Mouse (Mus musculus): ENCODE data around the gene Gstp1. TPM values are rescaled to one million over a fixed set of nuclear protein-coding genes. Genes with fewer than 3 reads are reported as not detected.
A peak's percentile ranks its signal among the peaks of the same experiment; 100 is the strongest.

Gstp1 gene
- polyA plus RNA-seq, 2 experiments = 274 to 511 TPM

DNA sequence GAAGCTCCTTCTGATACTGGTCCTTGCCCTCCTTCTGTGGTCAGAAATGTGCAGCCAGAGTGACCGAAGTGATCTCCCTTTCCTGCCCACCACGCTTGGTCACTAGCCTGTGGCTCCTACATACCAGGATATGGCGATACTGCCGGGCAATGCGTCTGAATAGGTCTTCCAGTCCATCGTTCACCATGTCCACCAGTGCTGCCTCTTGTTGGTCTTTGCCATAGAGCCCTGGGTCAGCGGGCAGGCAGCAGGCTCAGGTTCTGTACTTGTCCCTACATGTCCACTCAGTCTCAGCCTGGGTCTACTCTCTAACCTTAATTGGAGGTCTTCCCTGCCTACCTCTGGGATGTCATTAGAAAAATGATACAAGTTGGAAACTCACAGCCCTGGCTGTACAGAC, 20.2 kb upstream of the Gstp1 start:
- Histone ChIP-seq H3K9me3 (ENCODE audit: control insufficient read depth, low read length) (no peaks in the 10 kb centered on the region), H3K27ac (peak overlapping the region; percentile 31; the same call in 1 of the 2 replicates), H3K9ac (replicated peaks) (no peak overlapping the region), H3K36me3 (replicated peaks; ENCODE audit: control insufficient read depth, insufficient read depth, low read depth) (no peaks in the 10 kb centered on the region), H3K27me3 (ENCODE audit: control insufficient read depth, insufficient read depth, low read length) (no peaks in the 10 kb centered on the region), H3K4me2 (ENCODE audit: low read depth) (0 out of 2 replicates have a peak overlapping the region, but pooled peaks have one; percentile 15), H3K4me1 (replicated peaks; ENCODE audit: control insufficient read depth in 2 of 2, insufficient read depth in 2 of 2, low read length in 1 of 2) (peaks cover 24 to 34% of the 10 kb centered on the region in 2 experiments), H3K4me3 (ENCODE audit: insufficient read depth in 1 of 2, low read depth in 2 of 2, low read length in 2 of 2) (no peak overlapping the region)
- TF ChIP-seq CTCF (IDR thresholded peaks at IDR 0.05; ENCODE audit: low read depth) (no peak), EP300 (IDR thresholded peaks at IDR 0.05; ENCODE audit: low read depth) (no peak)
- 87% methylated on average over 7 of the region's 7 CpGs for WGBS (ENCODE audit: insufficient replicate concordance)
- DNase-seq (ENCODE audit: low read depth in 3 of 3, low spot score in 3 of 3) (no peak), ATAC-seq (ENCODE audit: insufficient read depth) (no peak)

DNA sequence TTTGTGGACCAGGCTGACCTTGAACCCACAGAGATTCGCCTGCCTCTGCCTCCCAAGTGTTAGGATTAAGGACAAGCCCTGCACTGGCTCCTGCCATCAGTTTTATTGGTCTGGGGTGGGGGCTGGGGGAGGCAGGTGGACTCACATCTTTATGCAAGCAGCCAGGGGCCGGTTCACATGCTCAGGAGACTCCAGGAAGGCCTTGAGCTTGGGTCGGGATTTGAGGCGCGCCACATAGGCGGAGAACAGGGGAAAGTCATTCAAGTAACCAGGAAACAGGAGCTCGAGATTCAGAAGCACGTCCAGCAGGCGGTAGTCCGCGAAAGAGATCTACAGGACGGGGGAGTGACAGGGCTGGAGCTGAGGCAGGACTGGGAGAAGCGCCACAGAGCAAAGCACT, 19.6 kb upstream of the Gstp1 start:
- no peak for TF ChIP-seq CTCF (IDR thresholded peaks at IDR 0.05; ENCODE audit: low read depth)
- TF ChIP-seq EP300 (IDR thresholded peaks at IDR 0.05; ENCODE audit: low read depth) = no peak
- DNase-seq (ENCODE audit: low read depth in 3 of 3, low spot score in 3 of 3) = no peak
- H3K4me3 ChIP-seq (ENCODE audit: insufficient read depth in 1 of 2, low read depth in 2 of 2, low read length in 2 of 2) = no peak overlapping the region
- WGBS (ENCODE audit: insufficient replicate concordance) = 78% methylated on average over 13 of the region's 13 CpGs
- ATAC-seq (ENCODE audit: insufficient read depth) = no peak
- H3K27ac ChIP-seq = no peak overlapping the region
- peaks cover 24 to 34% of the 10 kb centered on the region in 2 experiments for H3K4me1 ChIP-seq (replicated peaks; ENCODE audit: control insufficient read depth in 2 of 2, insufficient read depth in 2 of 2, low read length in 1 of 2)
- H3K9me3 ChIP-seq (ENCODE audit: control insufficient read depth, low read length) = no peaks in the 10 kb centered on the region
- no peak overlapping the region for H3K4me2 ChIP-seq (ENCODE audit: low read depth)
- H3K36me3 ChIP-seq (replicated peaks; ENCODE audit: control insufficient read depth, insufficient read depth, low read depth) = no peaks in the 10 kb centered on the region
- no peak overlapping the region for H3K9ac ChIP-seq (replicated peaks)
- H3K27me3 ChIP-seq (ENCODE audit: control insufficient read depth, insufficient read depth, low read length) = no peaks in the 10 kb centered on the region

DNA sequence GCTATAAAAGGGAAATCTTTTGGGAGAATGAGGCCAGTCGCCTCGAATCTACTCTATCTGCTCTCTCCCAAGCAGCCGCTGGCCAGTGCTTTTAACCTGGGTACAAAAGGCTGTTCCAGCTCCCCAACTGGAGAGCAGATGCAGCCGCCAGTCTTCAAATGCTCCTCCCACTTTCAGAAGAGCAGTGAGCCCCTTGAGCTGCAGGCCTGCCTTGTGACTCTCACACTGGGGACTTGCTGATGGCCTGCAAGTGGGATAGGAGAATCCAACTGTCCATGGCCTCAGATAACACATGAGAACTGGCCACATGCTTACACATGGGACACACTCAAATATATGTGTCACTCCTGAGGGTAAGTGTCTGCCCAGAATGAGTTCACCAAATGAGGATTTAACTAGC, 18.9 kb upstream of the Gstp1 start:
- Histone ChIP-seq H3K4me3 (ENCODE audit: insufficient read depth in 1 of 2, low read depth in 2 of 2, low read length in 2 of 2) (no peak overlapping the region), H3K4me2 (ENCODE audit: low read depth) (no peak overlapping the region), H3K27me3 (ENCODE audit: control insufficient read depth, insufficient read depth, low read length) (no peaks in the 10 kb centered on the region), H3K9ac (replicated peaks) (no peak overlapping the region), H3K27ac (no peak overlapping the region), H3K36me3 (replicated peaks; ENCODE audit: control insufficient read depth, insufficient read depth, low read depth) (no peaks in the 10 kb centered on the region), H3K4me1 (replicated peaks; ENCODE audit: control insufficient read depth in 2 of 2, insufficient read depth in 2 of 2, low read length in 1 of 2) (peaks cover 24 to 36% of the 10 kb centered on the region in 2 experiments), H3K9me3 (ENCODE audit: control insufficient read depth, low read length) (no peaks in the 10 kb centered on the region)
- DNase-seq (ENCODE audit: low read depth in 3 of 3, low spot score in 3 of 3) = no peak
- 49% methylated on average over 4 of the region's 4 CpGs for WGBS (ENCODE audit: insufficient replicate concordance)
- TF ChIP-seq EP300 (IDR thresholded peaks at IDR 0.05; ENCODE audit: low read depth) (no peak), CTCF (IDR thresholded peaks at IDR 0.05; ENCODE audit: low read depth) (no peak)
- no peak for ATAC-seq (ENCODE audit: insufficient read depth)

DNA sequence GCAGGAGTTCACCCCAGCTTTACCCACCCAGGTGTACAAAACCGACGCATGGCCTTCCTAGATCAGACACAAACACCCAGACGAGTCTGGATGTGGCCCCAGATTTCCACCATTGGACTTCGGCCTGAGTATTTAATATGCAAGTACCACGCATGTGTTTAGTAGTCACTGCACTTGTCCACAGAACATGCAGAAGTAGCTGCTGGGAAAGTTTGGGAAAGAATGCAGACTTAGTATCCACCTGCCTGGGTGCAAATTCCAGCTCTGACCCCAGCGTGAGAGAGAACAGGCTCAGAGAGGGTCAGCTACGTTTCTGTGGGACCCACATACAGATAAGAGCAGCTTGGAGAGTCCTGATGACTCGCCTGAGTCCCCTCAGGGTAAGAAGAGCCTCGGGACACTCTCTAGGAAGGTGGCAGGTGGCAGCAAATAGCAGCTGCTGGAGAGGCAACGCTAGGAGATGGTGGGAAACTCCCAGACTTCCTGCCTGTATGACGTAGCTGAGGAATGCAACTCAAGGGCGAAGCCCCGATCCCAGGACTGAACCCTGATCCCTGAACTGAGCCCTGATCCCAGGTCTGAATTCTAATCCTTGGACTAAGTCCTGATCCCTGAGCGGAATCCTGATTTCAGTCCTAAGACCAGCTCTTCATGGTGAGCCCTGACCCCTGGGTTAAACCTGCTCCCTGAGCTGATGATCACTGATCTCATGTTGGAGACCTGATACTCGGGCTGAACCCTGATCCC, 18.3 kb upstream of the Gstp1 start:
- 52% methylated on average over 15 of the region's 15 CpGs for WGBS (ENCODE audit: insufficient replicate concordance)
- Histone ChIP-seq H3K4me3 (ENCODE audit: insufficient read depth in 1 of 2, low read depth in 2 of 2, low read length in 2 of 2) (no peak overlapping the region), H3K9me3 (ENCODE audit: control insufficient read depth, low read length) (no peaks in the 10 kb centered on the region), H3K36me3 (replicated peaks; ENCODE audit: control insufficient read depth, insufficient read depth, low read depth) (no peaks in the 10 kb centered on the region), H3K4me1 (replicated peaks; ENCODE audit: control insufficient read depth in 2 of 2, insufficient read depth in 2 of 2, low read length in 1 of 2) (peaks cover 24 to 36% of the 10 kb centered on the region in 2 experiments), H3K9ac (replicated peaks) (no peak overlapping the region), H3K4me2 (ENCODE audit: low read depth) (no peak overlapping the region), H3K27me3 (ENCODE audit: control insufficient read depth, insufficient read depth, low read length) (no peaks in the 10 kb centered on the region), H3K27ac (no peak overlapping the region)
- DNase-seq (ENCODE audit: low read depth in 3 of 3, low spot score in 3 of 3) (no peak), ATAC-seq (ENCODE audit: insufficient read depth) (no peak)
- TF ChIP-seq EP300 (IDR thresholded peaks at IDR 0.05; ENCODE audit: low read depth) (no peak), CTCF (IDR thresholded peaks at IDR 0.05; ENCODE audit: low read depth) (no peak)

DNA sequence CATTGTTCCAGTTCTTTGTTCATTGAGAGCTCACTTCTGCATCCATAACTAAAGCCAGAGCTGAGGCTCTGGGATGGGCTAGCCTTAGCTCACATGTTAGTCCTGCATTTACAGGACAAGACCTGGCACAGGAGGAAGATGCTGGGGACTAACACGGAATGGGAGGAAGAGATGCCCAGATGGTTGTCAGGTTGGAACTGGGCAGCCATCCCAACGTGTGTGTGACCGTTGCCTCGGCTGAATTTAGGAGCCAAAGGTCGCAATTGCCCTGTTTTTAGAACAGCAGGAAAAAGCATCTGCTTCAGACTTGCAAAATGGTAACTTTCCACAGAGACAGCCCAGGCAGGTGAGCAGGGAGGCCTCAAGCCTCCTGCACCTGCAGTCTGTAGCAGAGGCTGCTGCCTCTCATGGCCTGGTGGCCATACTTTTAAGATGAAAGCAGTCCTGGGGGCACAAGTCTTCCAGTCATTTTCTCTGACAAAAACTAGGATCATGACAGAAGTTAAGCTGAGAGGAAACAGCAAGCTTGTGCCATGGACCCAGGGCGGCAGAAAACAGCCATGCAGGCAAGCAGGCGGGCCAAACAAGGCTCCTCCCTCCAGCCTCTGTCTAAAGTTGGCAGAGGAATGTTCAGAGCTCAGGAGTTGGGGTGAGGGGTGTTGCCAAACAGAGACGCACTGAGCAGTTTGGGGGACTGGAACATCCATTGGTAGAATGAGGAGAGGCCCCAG, 17.6 kb upstream of the Gstp1 start:
- no peaks in the 10 kb centered on the region for H3K9me3 ChIP-seq (ENCODE audit: control insufficient read depth, low read length)
- no peak overlapping the region for H3K27ac ChIP-seq
- TF ChIP-seq CTCF (IDR thresholded peaks at IDR 0.05; ENCODE audit: low read depth) (no peak), EP300 (IDR thresholded peaks at IDR 0.05; ENCODE audit: low read depth) (no peak)
- no peak overlapping the region for H3K4me2 ChIP-seq (ENCODE audit: low read depth)
- no peak for ATAC-seq (ENCODE audit: insufficient read depth)
- DNase-seq (ENCODE audit: low read depth in 3 of 3, low spot score in 3 of 3) = no peak
- WGBS (ENCODE audit: insufficient replicate concordance) = 61% methylated on average over 8 of the region's 8 CpGs
- H3K27me3 ChIP-seq (ENCODE audit: control insufficient read depth, insufficient read depth, low read length) = no peaks in the 10 kb centered on the region
- no peak overlapping the region for H3K9ac ChIP-seq (replicated peaks)
- H3K36me3 ChIP-seq (replicated peaks; ENCODE audit: control insufficient read depth, insufficient read depth, low read depth) = no peaks in the 10 kb centered on the region
- peaks cover 21 to 36% of the 10 kb centered on the region in 2 experiments for H3K4me1 ChIP-seq (replicated peaks; ENCODE audit: control insufficient read depth in 2 of 2, insufficient read depth in 2 of 2, low read length in 1 of 2)
- H3K4me3 ChIP-seq (ENCODE audit: insufficient read depth in 1 of 2, low read depth in 2 of 2, low read length in 2 of 2) = no peak overlapping the region

Measured in liver, embryonic 14.5 days (tissue).